Mouse (Mus musculus) kidney, adult 2 months (tissue): ENCODE measurements around the gene Rin2. TPM values are rescaled to one million over a fixed set of nuclear protein-coding genes. Genes with fewer than 3 reads are reported as not detected.

Source experiments
- DNase-seq: peaks from one replicate; pipeline ENCODE4 v3.0.0; 2021
- H3K27ac ChIP-seq: fragments of 200-500 bp; 2 replicates; pipeline ENCODE4 v1.5.1; 2012; ENCODE audit warnings: low read depth, low read length, control low read depth, inconsistent platforms; ENCODE audit not compliant: insufficient read depth
- H3K27me3 ChIP-seq: fragments of 200-500 bp; replicated peaks from 2 replicates; pipeline ENCODE4 v1.6.1; 2012; ENCODE audit warnings: mild to moderate bottlenecking, moderate library complexity, low read length, inconsistent platforms; ENCODE audit not compliant: control insufficient read depth, insufficient read depth
- H3K36me3 ChIP-seq: fragments of 200-500 bp; 2 replicates; pipeline ENCODE4 v1.6.1; 2012; ENCODE audit warnings: mild to moderate bottlenecking, moderate library complexity, low read length, inconsistent platforms; ENCODE audit not compliant: control insufficient read depth, insufficient read depth
- H3K4me1 ChIP-seq: fragments of 200-500 bp; 2 replicates; pipeline ENCODE4 v1.6.1; 2011; ENCODE audit warnings: low read length; ENCODE audit not compliant: control insufficient read depth, insufficient read depth
- H3K4me3 ChIP-seq: fragments of 200-500 bp; 2 replicates; pipeline ENCODE4 v1.5.1; 2011; ENCODE audit warnings: mild to moderate bottlenecking, low read depth, low read length, control low read depth; ENCODE audit not compliant: insufficient read depth
- CTCF ChIP-seq: fragments of 200-500 bp; conservative IDR thresholded peaks from 2 replicates; pipeline ENCODE4 v1.5.1; 2011; ENCODE audit warnings: low read depth, mild to moderate bottlenecking, control low read depth, low read length, moderate library complexity, mixed read lengths; ENCODE audit not compliant: insufficient read depth, insufficient read length
- POLR2A ChIP-seq: fragments of 200-500 bp; IDR thresholded peaks from one replicate; pipeline ENCODE4 v1.6.1; 2011; ENCODE audit warnings: low read depth, low read length, control low read depth
- WGBS: fragments of 180-500 bp; shearing (Covaris S2); methylation state at CpG from one replicate; pipeline ENCODE4 v1.1.7; 2018; 5-methylcytosine and 5-hydroxymethylcytosine counted together
- polyA plus RNA-seq: library from polyadenylated mRNA; depleted of rRNA; stranded (reverse); fragments of >200 nt; gene quantifications from 2 replicates; pipeline ENCODE4 v1.2.3, GENCODE M21; 2012

The Rin2 gene
- polyA plus RNA-seq, 1 experiment = 18.8 TPM

DNA sequence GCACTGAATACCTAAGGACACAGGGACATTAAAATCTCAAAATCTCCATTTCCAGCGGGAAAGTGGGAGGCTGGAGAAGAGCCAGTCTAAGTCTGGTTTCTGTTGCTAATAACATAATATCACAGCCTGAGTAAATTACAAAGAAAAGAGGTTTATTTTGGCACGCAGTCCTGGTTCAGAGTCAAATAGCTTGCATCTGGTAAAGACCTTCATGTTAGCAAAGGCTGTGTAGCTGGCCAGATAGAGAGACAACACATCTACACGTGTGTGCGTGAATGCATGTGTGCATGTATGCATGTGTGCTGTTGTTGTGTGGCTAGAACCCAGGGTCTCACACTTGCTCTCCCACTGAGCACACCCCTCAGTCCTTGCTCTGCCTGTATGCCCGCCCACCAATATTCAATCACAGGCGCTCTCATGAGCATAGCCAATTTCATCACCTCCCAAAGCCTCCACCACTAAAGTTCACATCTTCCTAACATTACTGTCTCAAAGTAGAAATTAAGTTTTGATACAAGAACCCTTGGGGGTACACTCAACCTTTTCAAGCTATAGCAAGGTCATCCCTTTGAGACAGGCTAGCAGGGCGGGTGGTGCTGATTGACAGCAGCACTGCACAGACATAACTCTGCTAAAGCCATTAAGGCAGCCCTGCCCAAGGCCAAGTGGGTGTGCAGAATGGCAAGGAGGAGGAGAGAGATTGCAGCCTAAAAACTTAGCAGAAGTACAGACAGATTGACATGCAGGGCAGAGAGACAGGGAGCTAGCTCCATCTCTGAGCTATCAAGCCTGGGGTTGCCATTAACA lies 95.9 kb downstream of the Rin2 start:
- H3K27ac ChIP-seq = no peak overlapping the region
- TF ChIP-seq POLR2A (no peak), CTCF (no peak)

DNA sequence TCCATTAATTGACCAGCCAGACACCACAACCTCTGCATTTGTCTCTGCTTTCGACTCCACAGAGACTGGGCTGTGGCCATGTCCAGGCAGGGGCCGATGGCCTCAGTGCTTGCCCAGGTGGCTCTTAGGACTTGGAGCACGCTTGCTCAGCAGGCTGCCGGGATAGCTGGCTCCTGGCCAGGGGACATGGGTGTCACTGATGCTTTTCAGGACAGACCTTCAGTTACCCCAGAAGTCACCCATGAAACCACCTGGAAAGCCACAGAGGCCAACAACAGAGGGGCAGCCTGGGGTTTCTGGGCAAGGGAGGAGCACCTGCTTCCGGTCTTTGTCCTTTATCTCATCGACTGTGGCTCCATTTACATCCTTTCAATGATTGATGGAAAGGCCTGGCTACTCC lies 108.2 kb downstream of the Rin2 start:
- TF ChIP-seq POLR2A (no peak), CTCF (no peak)
- Histone ChIP-seq H3K4me3 (no peak overlapping the region), H3K27me3 (no peaks in the 10 kb centered on the region), H3K27ac (no peak overlapping the region), H3K36me3 (no peaks in the 10 kb centered on the region), H3K4me1 (peaks cover 23% of the 10 kb centered on the region)
- DNase-seq = peak; percentile 80
- 31% methylated on average over 6 of the region's 6 CpGs for WGBS

More for the DNA sequence above, 95.9 kb downstream of the Rin2 start:
- no peaks in the 10 kb centered on the region for H3K27me3 ChIP-seq
- 84% methylated on average over 7 of the region's 7 CpGs for whole genome bisulfite sequencing
- H3K4me1 ChIP-seq = peaks cover 4% of the 10 kb centered on the region; the same call in 1 of the 2 replicates
- H3K36me3 ChIP-seq = no peaks in the 10 kb centered on the region
- DNase-seq = peak; percentile 43
- no peak overlapping the region for H3K4me3 ChIP-seq

DNA sequence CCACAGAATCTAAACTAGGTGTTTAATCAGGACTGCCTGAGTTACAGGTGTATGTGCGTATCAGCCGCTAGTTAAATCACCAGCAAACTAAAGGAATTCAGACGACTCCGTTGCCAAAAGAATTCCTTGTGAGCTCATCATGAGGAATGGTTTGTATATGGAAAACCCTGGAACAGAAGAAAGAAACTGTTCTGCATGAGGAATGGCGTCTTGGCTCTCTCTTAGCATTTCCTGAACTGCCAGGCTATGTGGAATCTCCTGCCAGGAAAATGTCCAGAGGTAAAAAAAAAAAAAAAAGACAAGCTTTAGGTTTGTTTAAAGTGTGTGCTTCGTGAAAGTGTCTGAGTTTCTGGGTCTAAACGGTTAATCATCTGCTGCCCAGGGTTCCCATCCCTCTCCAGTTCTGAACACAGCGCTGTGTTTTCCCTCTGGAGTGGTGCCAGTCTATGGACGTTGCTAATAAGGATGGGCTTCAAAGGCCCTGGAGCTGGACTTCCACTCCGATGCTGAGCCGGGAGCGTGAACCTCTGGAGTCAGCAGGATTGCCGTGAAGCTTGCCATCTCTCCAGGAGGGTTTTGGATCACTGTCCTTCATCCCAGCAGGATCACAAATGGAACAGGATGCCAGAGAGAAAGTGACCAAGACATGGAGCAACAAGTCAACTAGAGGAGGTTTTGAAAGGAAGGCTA lies 109.4 kb downstream of the Rin2 start:
- DNase-seq = peak; percentile 58
- Histone ChIP-seq H3K27me3 (no peaks in the 10 kb centered on the region), H3K4me1 (peaks cover 30% of the 10 kb centered on the region), H3K36me3 (no peaks in the 10 kb centered on the region), H3K4me3 (no peak overlapping the region), H3K27ac (peak overlapping the region; percentile 0; the same call in 1 of the 2 replicates)
- WGBS = 37% methylated on average over 13 of the region's 13 CpGs
- TF ChIP-seq CTCF = no peak
- no peak for TF ChIP-seq POLR2A

DNA sequence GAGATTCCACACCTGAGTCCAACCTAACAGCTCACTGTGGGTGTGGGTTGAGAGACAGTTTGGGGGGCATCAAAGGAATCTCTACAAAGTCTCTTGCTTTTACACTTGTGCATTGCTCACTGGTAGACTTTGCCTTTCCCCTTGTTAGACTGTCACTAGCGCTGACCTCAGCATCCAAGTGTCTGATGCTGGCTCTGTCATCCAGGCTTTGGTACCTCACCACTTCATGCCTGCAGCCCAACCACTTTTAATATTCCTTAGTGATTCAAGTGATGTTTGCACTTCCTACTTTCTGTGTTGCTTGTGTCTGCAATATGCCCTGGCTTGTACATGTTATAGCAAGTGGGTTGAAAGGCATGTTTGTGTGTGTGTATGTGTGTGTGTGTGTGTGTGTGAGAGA lies 109.9 kb downstream of the Rin2 start:
- TF ChIP-seq CTCF (no peak), POLR2A (no peak)
- Histone ChIP-seq H3K27me3 (no peaks in the 10 kb centered on the region), H3K27ac (peak overlapping the region; percentile 100; the same call in 1 of the 2 replicates), H3K36me3 (no peaks in the 10 kb centered on the region), H3K4me1 (peaks cover 35% of the 10 kb centered on the region), H3K4me3 (no peak overlapping the region)
- no peak for DNase-seq
- WGBS = 89% methylated on average over 1 of the region's 1 CpGs

DNA sequence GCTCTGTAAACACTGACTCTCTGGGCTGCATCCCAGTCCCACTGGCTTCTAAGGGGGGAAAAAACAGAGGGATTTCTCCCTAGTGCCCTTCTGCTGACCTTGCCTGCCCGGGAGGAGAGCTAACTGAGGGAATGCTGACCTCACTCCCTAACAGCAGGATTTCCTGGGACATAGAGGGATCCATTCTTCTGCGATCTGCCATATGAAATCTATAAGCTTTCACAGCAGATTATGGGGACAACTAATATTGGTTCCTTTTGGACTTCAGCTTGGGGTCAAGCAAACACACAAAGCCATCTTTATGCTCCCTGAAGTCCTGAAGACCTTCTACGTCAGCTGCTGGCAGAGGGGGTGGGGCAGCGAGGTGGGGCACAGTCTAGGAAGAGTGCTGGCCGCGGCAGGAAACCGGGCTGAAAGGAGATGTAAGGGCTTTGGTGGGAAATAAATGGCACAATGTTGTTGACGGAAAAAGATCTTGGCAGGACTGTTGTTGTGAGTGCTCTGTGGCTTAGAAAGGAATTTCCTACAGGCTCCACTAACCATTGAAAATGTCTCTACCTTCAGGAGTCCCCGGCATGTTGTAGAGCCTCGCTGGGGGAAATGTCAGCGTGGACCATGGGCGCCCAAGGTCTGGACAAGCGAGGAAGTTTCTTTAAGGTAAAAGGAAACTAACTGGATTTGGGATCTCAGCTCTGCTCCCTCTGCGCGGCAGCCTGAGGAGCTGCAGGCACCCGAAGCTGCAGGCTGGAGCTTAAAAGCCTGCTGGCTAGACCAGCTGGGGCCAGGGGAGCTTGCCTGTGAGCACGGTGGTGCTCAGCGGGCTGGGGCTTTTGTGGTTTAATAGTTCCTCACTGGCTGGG lies 111.0 kb downstream of the Rin2 start:
- peaks cover 45% of the 10 kb centered on the region for H3K4me1 ChIP-seq
- DNase-seq = peak; percentile 88
- H3K4me3 ChIP-seq = peak overlapping the region; percentile 54
- H3K36me3 ChIP-seq = no peaks in the 10 kb centered on the region
- 2% methylated on average over 18 of the region's 18 CpGs for WGBS
- H3K27ac ChIP-seq = peak overlapping the region; percentile 100
- no peaks in the 10 kb centered on the region for H3K27me3 ChIP-seq
- TF ChIP-seq POLR2A (no peak), CTCF (no peak)

DNA sequence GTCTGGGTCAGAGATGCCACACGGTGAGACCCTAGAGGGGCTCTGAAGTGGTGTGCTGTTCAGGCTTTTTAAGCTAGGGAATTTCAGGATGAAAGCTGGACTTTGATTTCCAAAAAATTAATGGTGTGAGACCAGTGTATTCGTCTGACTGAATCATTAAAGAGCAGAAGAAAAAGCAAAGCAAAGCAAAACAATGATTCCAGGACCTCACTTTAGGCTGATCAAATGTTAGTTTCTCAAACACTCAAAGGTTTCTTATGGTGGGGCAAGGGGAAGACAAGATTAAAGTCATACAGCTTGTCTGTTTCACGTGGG lies 111.6 kb downstream of the Rin2 start:
- H3K4me1 ChIP-seq = peaks cover 47% of the 10 kb centered on the region
- peak overlapping the region; percentile 100 for H3K27ac ChIP-seq
- H3K4me3 ChIP-seq = peak overlapping the region; percentile 54
- 8% methylated on average over 3 of the region's 3 CpGs for WGBS
- H3K36me3 ChIP-seq = no peaks in the 10 kb centered on the region
- no peaks in the 10 kb centered on the region for H3K27me3 ChIP-seq
- TF ChIP-seq CTCF (no peak), POLR2A (no peak)
- DNase-seq = peak; percentile 80
